Mouse (Mus musculus) limb, embryonic 11.5 days (tissue): ENCODE data around the gene Fmn2. TPM values are rescaled to one million over a fixed set of nuclear protein-coding genes. Genes with fewer than 3 reads are reported as not detected.

ENCODE experiments used
- ATAC-seq: fragments of 200-750 bp; cut with Nextera tagmentation; 2 replicates; pipeline ENCODE4 v1.8.0; 2017; ENCODE audit warnings: low read depth; ENCODE audit not compliant: insufficient number of reproducible peaks, low FRiP score, low TSS enrichment
- DNase-seq: peaks from one replicate; pipeline ENCODE4 v3.0.0-alpha.2; 2015; ENCODE audit warnings: low spot score
- H3K27ac ChIP-seq: fragments of 300-500 bp; sonication (generic); replicated peaks from 2 replicates; pipeline ENCODE4 v1.5.1; 2014; ENCODE audit warnings: low read depth, mild to moderate bottlenecking, low read length
- H3K27me3 ChIP-seq: fragments of 300-500 bp; sonication (generic); 2 replicates; pipeline ENCODE4 v1.6.1; 2014; ENCODE audit warnings: mild to moderate bottlenecking, low read length, mixed read lengths; ENCODE audit not compliant: control insufficient read depth, insufficient read depth
- H3K36me3 ChIP-seq: fragments of 300-500 bp; sonication (generic); 2 replicates; pipeline ENCODE4 v1.6.1; 2014; ENCODE audit warnings: mild to moderate bottlenecking, low read length, moderate library complexity, mixed read lengths; ENCODE audit not compliant: control insufficient read depth, insufficient read depth
- H3K4me1 ChIP-seq: fragments of 300-500 bp; sonication (generic); 2 replicates; pipeline ENCODE4 v1.6.1; 2014; ENCODE audit warnings: low read length, mixed read lengths; ENCODE audit not compliant: control insufficient read depth, insufficient read depth
- H3K4me2 ChIP-seq: fragments of 300-500 bp; sonication (generic); 2 replicates; pipeline ENCODE4 v1.6.1; 2014; ENCODE audit warnings: low read depth, mild to moderate bottlenecking, moderate library complexity; ENCODE audit not compliant: severe bottlenecking
- H3K4me3 ChIP-seq: fragments of 300-500 bp; sonication (generic); 2 replicates; pipeline ENCODE4 v1.5.1; 2014; ENCODE audit warnings: low read depth, low read length
- H3K9ac ChIP-seq: fragments of 300-500 bp; sonication (generic); 2 replicates; pipeline ENCODE4 v1.6.1; 2014; ENCODE audit warnings: mild to moderate bottlenecking, low read length
- H3K9me3 ChIP-seq: fragments of 300-500 bp; sonication (generic); 2 replicates; pipeline ENCODE4 v1.6.1; 2016; ENCODE audit warnings: low read length; ENCODE audit not compliant: control insufficient read depth
- WGBS: fragments of 180-500 bp; shearing (Covaris S2); extraction: QIAGEN DNeasy Blood & Tissue Kit; methylation state at CpG from one replicate; pipeline ENCODE4 v1.1.7; 2014; 5-methylcytosine and 5-hydroxymethylcytosine counted together
- polyA plus RNA-seq: library from polyadenylated mRNA; unstranded; fragments of >200 nt; fragmentation: Nextera tagmentation; extraction: Ambion mirVana; gene quantifications from 2 replicates; pipeline ENCODE4 v1.2.1, GENCODE M21; 2014

The Fmn2 gene
- polyA plus RNA-seq, 1 experiment from 2014 or later: 1.3 TPM

DNA sequence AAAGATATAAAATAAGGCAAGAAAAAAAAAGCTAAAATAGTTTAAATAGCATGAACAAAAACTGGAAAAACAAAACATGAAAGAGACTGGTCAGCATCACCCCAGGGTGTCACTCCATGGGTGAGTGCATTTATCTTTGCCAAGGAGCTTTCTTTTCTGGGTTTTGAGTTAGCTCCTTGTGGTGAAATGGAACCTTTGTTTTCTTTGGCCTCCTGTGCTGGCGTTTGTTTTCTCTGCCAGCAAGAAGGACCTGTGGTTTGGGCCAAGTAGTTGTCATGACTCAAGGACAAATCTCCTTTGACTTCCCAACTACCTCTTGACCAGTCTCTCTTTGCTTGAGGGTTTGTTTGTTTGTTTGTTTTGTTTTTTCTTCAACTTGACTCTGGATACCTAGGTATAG, 119.9 kb downstream of the Fmn2 start:
- H3K4me2 ChIP-seq: no peak overlapping the region
- ATAC-seq: no peak
- WGBS: 56% methylated on average over 1 of the region's 1 CpGs

DNA sequence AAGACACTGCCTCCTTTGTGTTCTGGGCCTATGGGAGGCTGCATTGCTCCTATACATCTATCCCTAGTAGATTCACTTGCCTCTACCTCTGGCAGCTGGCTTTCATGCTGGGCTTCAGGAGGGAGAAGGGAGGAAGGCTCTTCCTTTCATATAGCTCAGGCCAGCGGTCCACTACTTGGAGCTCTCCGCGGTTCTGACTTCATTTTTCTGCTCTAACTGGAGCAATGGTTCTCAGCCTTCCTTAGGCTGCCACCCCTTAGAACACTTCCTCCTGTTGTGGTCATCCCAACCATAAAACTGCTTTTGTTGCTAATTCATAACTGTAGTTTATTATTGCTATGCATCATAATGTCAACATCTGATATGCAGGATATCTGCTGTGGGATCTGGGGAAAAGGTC, 121.4 kb downstream of the Fmn2 start:
- Histone ChIP-seq H3K4me3 (no peak overlapping the region), H3K9me3 (no peaks in the 10 kb centered on the region), H3K9ac (no peak overlapping the region), H3K4me1 (no peaks in the 10 kb centered on the region), H3K27me3 (no peaks in the 10 kb centered on the region), H3K36me3 (no peaks in the 10 kb centered on the region), H3K27ac (no peak overlapping the region), H3K4me2 (no peak overlapping the region)
- 45% methylated on average over 3 of the region's 3 CpGs for WGBS
- ATAC-seq (no peak), DNase-seq (peak; percentile 51)

More for the DNA sequence above, 119.9 kb downstream of the Fmn2 start:
- no peaks in the 10 kb centered on the region for H3K27me3 ChIP-seq
- no peaks in the 10 kb centered on the region for H3K4me1 ChIP-seq
- no peaks in the 10 kb centered on the region for H3K9me3 ChIP-seq
- H3K9ac ChIP-seq: no peak overlapping the region
- no peak overlapping the region for H3K27ac ChIP-seq
- H3K4me3 ChIP-seq: no peak overlapping the region
- DNase-seq: no peak
- H3K36me3 ChIP-seq: no peaks in the 10 kb centered on the region

DNA sequence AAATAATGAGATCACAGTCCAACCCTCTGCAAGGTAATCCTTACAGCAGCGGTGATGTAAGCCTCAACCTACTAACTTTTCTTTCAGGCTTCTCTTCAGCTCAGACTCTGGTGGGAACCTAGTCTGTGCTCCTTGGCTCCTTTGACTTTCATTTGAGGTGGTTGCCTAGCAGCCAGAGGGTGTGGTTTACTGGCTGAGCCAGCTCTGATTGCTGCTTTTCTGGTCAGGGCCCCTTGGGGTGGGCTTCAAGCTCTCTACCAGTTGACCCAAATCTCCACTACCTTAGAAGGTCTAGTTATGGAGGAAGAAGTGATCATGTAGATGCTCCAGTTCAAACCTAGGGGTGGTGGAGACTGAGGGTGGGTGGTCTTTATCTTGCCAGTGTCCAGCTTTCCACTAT, 128.4 kb downstream of the Fmn2 start:
- Histone ChIP-seq H3K9me3 (no peaks in the 10 kb centered on the region), H3K9ac (no peak overlapping the region), H3K27ac (no peak overlapping the region), H3K27me3 (no peaks in the 10 kb centered on the region), H3K4me1 (no peaks in the 10 kb centered on the region), H3K4me3 (no peak overlapping the region), H3K36me3 (no peaks in the 10 kb centered on the region), H3K4me2 (no peak overlapping the region)
- DNase-seq: no peak
- WGBS: 68% methylated on average over 1 of the region's 1 CpGs
- ATAC-seq: no peak

DNA sequence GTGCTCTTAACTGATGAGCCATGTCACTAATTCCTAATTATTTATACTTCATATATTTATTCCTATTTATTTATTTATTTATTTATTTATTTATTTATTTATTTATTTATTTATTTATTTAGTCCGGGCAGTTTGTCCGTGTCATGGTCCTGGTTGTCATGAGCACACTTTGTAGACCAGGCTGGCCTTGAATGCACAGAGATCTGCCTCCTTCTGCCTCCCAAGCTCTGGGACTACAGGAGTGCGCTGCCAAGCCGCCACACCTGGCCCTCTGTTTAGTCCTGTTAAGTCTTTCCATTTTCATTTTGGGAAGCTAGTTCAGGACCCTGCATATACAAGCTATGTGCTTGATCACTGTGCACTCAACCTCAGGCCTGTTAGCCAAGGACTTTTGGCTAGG, 134.7 kb downstream of the Fmn2 start:
- no peak for DNase-seq
- no peak overlapping the region for H3K4me2 ChIP-seq

DNA sequence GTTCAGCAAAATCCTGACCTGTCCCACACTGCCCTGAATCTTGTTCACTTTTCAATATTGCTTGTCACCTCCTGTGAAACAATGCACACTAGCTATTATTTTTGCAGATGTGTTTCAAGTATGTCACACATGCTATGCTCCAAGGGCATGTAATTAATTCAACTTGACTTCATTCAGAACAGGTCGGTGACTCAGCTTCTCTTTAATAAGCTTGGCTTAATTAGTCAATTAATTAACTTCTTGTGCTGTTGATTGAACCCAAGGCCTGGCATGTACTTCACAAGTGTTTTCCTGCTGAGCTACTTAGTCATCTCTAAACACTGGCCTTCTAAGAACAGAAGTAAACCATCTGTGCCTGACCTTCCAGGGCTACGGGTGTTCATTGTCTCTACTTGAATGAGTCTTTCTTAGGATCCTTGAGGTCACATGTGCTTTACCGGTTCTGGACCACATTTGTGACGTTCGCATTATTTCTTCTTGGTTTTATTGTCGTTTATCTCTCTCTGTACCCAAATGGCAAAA, 136.0 kb downstream of the Fmn2 start:
- H3K27ac ChIP-seq: no peak overlapping the region
- no peaks in the 10 kb centered on the region for H3K36me3 ChIP-seq
- ATAC-seq: peak; percentile 48; the same call in 1 of the 2 replicates
- no peaks in the 10 kb centered on the region for H3K9me3 ChIP-seq
- 62% methylated on average over 6 of the region's 6 CpGs for WGBS
- no peak overlapping the region for H3K9ac ChIP-seq
- no peaks in the 10 kb centered on the region for H3K27me3 ChIP-seq
- H3K4me1 ChIP-seq: no peaks in the 10 kb centered on the region
- no peak overlapping the region for H3K4me3 ChIP-seq
- no peak for DNase-seq
- no peak overlapping the region for H3K4me2 ChIP-seq

More for the DNA sequence above, 134.7 kb downstream of the Fmn2 start:
- Histone ChIP-seq H3K36me3 (no peaks in the 10 kb centered on the region), H3K4me1 (no peaks in the 10 kb centered on the region), H3K27ac (no peak overlapping the region), H3K9me3 (no peaks in the 10 kb centered on the region), H3K27me3 (no peaks in the 10 kb centered on the region), H3K4me3 (no peak overlapping the region), H3K9ac (no peak overlapping the region)
- WGBS: 91% methylated on average over 4 of the region's 4 CpGs
- no peak for ATAC-seq

DNA sequence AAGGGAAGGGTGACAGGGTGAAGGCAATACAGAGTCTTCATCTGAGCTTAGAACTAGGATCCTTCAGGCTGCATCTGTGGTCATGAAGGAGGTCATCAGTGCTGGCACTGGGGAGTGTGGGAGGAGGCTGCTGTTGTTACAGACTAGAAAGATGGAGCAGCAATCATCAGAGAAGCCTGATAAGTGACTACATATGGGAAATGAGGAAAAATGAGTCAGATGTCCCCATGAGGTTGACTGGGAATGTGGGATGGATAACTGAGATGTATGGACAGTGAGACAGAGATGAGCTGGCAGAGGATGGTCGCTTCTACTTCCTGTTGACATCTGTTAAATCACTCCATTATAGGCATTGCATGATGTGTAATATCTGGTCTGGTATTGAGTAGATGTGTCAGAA, 139.3 kb downstream of the Fmn2 start:
- Histone ChIP-seq H3K36me3 (no peaks in the 10 kb centered on the region), H3K27ac (no peak overlapping the region), H3K4me2 (no peak overlapping the region), H3K9me3 (no peaks in the 10 kb centered on the region), H3K4me1 (no peaks in the 10 kb centered on the region), H3K27me3 (no peaks in the 10 kb centered on the region), H3K4me3 (no peak overlapping the region), H3K9ac (no peak overlapping the region)
- 75% methylated on average over 1 of the region's 1 CpGs for WGBS
- DNase-seq: no peak
- ATAC-seq: no peak

DNA sequence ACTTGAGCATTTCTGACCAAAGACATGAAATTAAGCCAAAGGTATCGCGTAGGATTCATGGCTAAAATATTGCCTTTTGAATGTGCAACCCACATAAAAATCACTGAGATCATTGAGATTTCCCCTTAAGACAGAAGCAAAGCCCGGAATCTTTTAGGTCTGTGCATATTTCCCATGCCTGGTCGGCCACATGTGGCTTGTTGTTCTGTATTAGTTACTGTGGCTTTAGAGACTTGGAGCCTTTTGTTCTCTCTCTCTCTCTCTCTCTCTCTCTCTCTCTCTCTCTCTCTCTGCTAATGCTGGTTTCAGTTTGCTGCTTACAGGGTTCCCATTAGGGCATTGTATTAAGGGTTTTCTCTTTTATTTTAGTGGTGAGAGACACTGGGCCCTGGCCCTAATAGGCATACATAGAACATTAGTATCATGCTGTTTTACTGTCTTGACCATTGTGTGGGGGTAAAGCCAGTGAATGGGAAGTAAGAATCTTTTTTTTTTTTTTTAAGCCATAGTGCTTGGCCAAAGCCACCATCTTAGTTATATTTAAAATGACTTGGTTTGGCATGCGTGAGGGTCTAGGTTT, 141.9 kb downstream of the Fmn2 start:
- no peak for DNase-seq
- Histone ChIP-seq H3K4me3 (no peak overlapping the region), H3K9me3 (no peaks in the 10 kb centered on the region), H3K27ac (no peak overlapping the region), H3K9ac (no peak overlapping the region), H3K27me3 (no peaks in the 10 kb centered on the region), H3K4me1 (no peaks in the 10 kb centered on the region), H3K4me2 (no peak overlapping the region), H3K36me3 (no peaks in the 10 kb centered on the region)
- no peak for ATAC-seq
- WGBS: 90% methylated on average over 5 of the region's 5 CpGs

DNA sequence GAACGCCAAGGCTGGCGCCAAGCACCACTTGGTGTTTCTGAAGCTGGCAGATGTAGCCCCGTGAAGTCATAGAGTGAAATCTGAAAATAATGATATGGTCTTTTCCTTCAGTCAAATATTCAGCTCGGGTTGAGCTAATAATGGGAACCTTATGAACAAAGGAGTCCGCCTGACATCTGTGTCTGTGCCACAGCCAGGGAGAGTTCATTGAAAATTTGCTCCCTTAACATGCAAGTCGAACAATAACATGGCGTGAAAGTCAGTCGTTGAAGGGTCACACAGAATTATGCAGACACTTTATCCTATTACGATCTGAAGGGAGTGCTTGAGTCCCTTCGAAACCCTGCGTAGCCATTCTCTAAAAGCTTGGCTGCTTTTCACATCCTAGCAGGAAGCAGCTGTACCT, 147.8 kb downstream of the Fmn2 start:
- Histone ChIP-seq H3K4me1 (no peaks in the 10 kb centered on the region), H3K4me3 (no peak overlapping the region), H3K27ac (no peak overlapping the region), H3K27me3 (no peaks in the 10 kb centered on the region), H3K9me3 (no peaks in the 10 kb centered on the region), H3K9ac (no peak overlapping the region), H3K36me3 (no peaks in the 10 kb centered on the region), H3K4me2 (no peak overlapping the region)
- DNase-seq: no peak
- no peak for ATAC-seq
- 78% methylated on average over 11 of the region's 11 CpGs for WGBS

DNA sequence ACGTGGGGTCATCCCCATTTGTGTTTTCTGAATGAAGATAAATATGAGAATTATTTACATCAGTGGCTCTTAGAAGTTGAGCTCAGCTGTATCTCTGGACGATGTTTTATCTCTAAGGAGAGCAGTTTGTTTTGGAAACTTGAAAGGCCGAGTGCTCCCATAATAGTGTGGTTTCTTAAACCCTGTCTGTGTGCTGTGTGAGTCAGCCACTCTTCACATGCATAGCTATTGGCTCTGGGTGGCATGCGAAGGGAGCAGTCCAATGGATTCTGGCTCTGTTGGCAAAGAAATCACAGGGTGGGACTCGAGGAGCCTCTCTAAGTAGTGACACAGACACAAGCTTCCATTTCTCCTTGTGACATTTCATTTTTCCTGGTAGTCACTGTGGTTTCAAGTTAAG, 152.9 kb downstream of the Fmn2 start:
- no peaks in the 10 kb centered on the region for H3K36me3 ChIP-seq
- DNase-seq (no peak), ATAC-seq (no peak)
- WGBS: 70% methylated on average over 5 of the region's 5 CpGs
- H3K4me2 ChIP-seq: no peak overlapping the region
- no peaks in the 10 kb centered on the region for H3K9me3 ChIP-seq
- no peaks in the 10 kb centered on the region for H3K4me1 ChIP-seq
- no peaks in the 10 kb centered on the region for H3K27me3 ChIP-seq
- H3K27ac ChIP-seq: no peak overlapping the region
- H3K4me3 ChIP-seq: no peak overlapping the region
- H3K9ac ChIP-seq: no peak overlapping the region
